Mouse (Mus musculus) small intestine, adult 2 months (tissue): Measurements from ENCODE around the gene S100a5.

Source experiments
- CTCF ChIP-seq: fragments of 200-500 bp; IDR thresholded peaks from 2 replicates; pipeline ENCODE4 v1.5.1; 2012; ENCODE audit warnings: low read depth, mild to moderate bottlenecking, control low read depth, inconsistent platforms, low read length, moderate library complexity, mixed read lengths; ENCODE audit not compliant: insufficient replicate concordance, insufficient read length; ENCODE audit errors: extremely low read depth
- POLR2A ChIP-seq: fragments of 200-500 bp; IDR thresholded peaks from 2 replicates; pipeline ENCODE4 v1.6.1; 2012; ENCODE audit warnings: low read depth, mild to moderate bottlenecking, control low read depth, inconsistent platforms, low read length, moderate library complexity

DNA sequence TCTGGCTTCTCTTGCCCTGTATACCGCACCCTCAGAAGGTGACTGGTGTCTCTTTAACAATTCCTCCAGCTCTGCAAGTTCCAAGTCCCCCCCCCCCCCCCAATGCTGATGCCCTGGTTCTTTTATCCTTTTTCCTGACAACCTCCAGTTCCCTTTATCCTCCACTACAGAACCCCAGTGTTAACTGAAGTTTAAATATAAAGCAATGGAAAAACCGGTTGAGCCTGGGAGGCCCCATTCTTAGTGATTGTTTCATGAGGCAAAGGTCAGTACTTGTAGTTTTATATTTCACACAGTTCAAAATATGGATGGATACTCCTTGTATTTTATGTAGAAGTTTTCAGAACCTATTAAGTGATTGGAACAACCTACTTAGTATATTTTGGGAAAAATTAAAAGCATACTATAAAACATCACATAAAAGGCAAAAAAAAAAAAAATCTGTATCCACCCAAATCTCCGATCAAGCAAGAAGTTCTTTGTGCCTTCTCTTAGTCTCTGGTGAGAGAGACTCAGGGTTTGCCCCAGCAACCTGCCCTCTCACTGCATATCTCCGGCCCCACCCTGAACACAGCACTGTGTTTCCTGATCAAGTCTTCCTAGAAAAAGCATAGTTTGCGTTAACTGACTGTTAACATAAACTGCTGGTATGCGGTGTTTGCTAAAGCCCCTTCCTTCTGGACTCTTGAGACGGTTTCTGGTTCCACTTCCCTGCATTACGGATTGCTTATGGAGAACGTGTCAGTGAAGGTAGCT, 18.1 kb downstream of the S100a5 start:
- TF ChIP-seq CTCF (no peak), POLR2A (no peak)
